Mouse (Mus musculus) ES-Bruce4 (cell line): ENCODE measurements around the gene Gm4881.

ENCODE experiments used
- CTCF ChIP-seq: IDR thresholded peaks from one replicate; pipeline ENCODE4 v1.8.1; 2011; ENCODE audit warnings: low read depth, low read length
- EP300 ChIP-seq: IDR thresholded peaks from 2 replicates; pipeline ENCODE4 v1.6.1; 2011; ENCODE audit warnings: low read depth, low read length; ENCODE audit not compliant: insufficient read depth

DNA sequence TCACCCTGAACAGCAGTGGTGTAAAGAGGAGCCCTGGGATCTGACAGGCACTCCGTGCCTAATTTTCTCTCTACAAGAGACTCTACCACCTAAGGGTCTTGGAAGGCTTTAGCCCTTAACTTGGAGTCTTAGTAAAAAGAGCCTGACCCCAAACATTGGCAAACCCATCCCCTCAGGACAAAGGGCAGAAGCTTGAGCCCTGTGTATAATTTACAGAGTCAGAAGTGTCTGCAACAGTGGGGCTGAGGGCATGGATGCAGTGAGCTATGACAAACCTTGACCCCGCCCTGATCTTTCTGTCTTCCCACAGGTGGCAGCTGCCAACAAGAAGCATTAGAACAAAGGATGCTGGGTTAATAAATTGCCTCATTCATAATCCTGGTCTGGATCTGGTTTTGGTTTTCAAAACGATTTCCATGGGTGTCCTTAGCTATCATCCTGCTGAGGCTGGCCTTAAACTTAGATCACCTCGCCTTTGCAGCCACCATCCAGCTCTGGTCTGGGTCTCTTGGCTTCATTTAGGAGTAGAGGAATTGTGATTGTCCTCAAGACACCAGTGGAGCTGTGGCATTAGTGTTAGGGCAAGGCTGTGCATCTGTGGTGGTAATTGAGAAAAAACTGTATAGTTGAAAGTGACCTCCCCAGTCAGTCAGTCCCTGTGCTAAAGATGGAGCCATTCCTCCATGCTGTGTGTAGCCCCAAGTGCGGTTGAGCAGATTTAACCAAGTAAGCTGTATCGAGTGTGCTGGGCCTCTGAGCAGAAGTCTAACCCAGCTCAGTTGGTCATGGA, 54.7 kb downstream of the Gm4881 start:
- no peak for TF ChIP-seq CTCF
- TF ChIP-seq EP300 = no peak
